Mouse (Mus musculus) G1E (cell line): ENCODE data around the gene Chrnb2. TPM values are rescaled to one million over a fixed set of nuclear protein-coding genes. Genes with fewer than 3 reads are reported as not detected.
"Not testable (repeated sequence)": the region's sequence is repeated elsewhere in the genome, so short reads cannot be mapped to it uniquely, and the experiment has no call there.

Experiments
- ATAC-seq: 2 replicates; pipeline ENCODE4 v1.8.0; 2016; ENCODE audit warnings: mild to moderate bottlenecking; ENCODE audit not compliant: insufficient number of reproducible peaks, poor library complexity, low FRiP score, severe bottlenecking; ENCODE audit errors: extremely low read depth
- DNase-seq: peaks from one replicate; pipeline ENCODE4 v3.0.0; 2012; ENCODE audit warnings: low spot score
- H3K27me3 ChIP-seq: 2 replicates; pipeline ENCODE4 v1.6.1; 2012; ENCODE audit warnings: mild to moderate bottlenecking, low read length, inconsistent platforms; ENCODE audit not compliant: insufficient read depth
- H3K36me3 ChIP-seq: replicated peaks from 2 replicates; pipeline ENCODE3; 2012; ENCODE audit warnings: mild to moderate bottlenecking, inconsistent platforms
- H3K4me1 ChIP-seq: 2 replicates; pipeline ENCODE4 v1.6.1; 2012; ENCODE audit warnings: low read depth, low read length, inconsistent platforms, mixed read lengths; ENCODE audit not compliant: insufficient read depth
- H3K4me3 ChIP-seq: 2 replicates; pipeline ENCODE4 v1.5.1; 2012; ENCODE audit warnings: low read depth, mild to moderate bottlenecking, inconsistent platforms, low read length, moderate library complexity, mixed read lengths
- H3K9me3 ChIP-seq: replicated peaks from 2 replicates; pipeline ENCODE4 v1.6.1; 2012; ENCODE audit warnings: inconsistent platforms
- CTCF ChIP-seq: IDR thresholded peaks from 2 replicates; pipeline ENCODE4 v1.5.1; 2012; ENCODE audit warnings: low read depth, low read length, inconsistent platforms, mixed read lengths
- GATA1 ChIP-seq: IDR thresholded peaks from 2 replicates; pipeline ENCODE4 v1.6.1; 2012; ENCODE audit warnings: borderline replicate concordance, low read length, inconsistent platforms, mixed read lengths
- GATA2 ChIP-seq: IDR thresholded peaks from 2 replicates; pipeline ENCODE4 v1.6.1; 2012; ENCODE audit warnings: low read depth, low read length, inconsistent platforms, borderline replicate concordance
- POLR2AphosphoS5 ChIP-seq: IDR thresholded peaks from 2 replicates; pipeline ENCODE4 v1.6.1; 2012; ENCODE audit warnings: low read depth, low read length, inconsistent platforms; ENCODE audit not compliant: insufficient replicate concordance
- TAL1 ChIP-seq: conservative IDR thresholded peaks from 2 replicates; pipeline ENCODE4 v1.6.1; 2012; ENCODE audit warnings: low read depth, low read length, inconsistent platforms, mixed read lengths
- polyA plus RNA-seq: library from polyadenylated mRNA; stranded (reverse); fragments of >175 nt; gene quantifications from 2 replicates; pipeline ENCODE4 v1.2.3, GENCODE M21; 2012
- total RNA-seq, 2 experiments: library from RNA; stranded (forward) in 1 of 2; stranded (reverse) in 1 of 2; fragments of 200-1000 nt in 1 of 2; fragments of >200 nt in 1 of 2; fragmentation: Nextera tagmentation in 1 of 2; gene quantifications; 2 replicates each; pipeline ENCODE4 v1.2.3; 2014 to 2017

The Chrnb2 gene
- total and polyA plus RNA-seq, 3 experiments = 0.23 to 2.2 (median 1.2) TPM

GRCm38 (mm10) chr3:89807171-89807570 lies 42.7 kb upstream of the Chrnb2 start:
- Histone ChIP-seq H3K36me3 (no peaks in the 10 kb centered on the region), H3K4me1 (peaks cover 13% of the 10 kb centered on the region), H3K27me3 (peaks cover 8% of the 10 kb centered on the region; the same call in 1 of the 2 replicates), H3K4me3 (no peak overlapping the region), H3K9me3 (no peaks in the 10 kb centered on the region)
- DNase-seq (no peak), ATAC-seq (no peak)
- no peak for TF ChIP-seq CTCF

DNA sequence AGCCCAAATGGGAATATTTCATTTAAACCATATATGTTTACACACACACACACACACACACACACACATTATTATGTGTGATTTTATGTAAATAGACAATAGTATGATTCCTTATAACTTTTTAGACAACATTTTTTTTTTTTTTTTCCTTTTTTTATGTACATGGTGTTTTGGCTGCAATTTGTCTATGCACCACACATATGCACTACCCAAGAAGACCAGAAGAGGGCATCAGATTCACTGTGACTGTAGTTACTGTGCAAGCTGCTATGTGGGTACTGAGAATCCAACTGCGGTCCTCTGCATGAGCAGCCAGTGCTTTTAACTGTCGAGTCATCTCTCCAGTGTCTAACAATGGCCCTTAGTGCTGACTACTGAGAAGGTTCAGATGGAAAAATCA lies 42.3 kb upstream of the Chrnb2 start:
- peaks cover 10% of the 10 kb centered on the region; the same call in 1 of the 2 replicates for H3K27me3 ChIP-seq
- H3K4me1 ChIP-seq = peaks cover 13% of the 10 kb centered on the region
- H3K4me3 ChIP-seq = no peak overlapping the region
- DNase-seq (no peak), ATAC-seq (no peak)
- H3K36me3 ChIP-seq = no peaks in the 10 kb centered on the region
- no peaks in the 10 kb centered on the region for H3K9me3 ChIP-seq
- TF ChIP-seq POLR2AphosphoS5 = no peak
- TF ChIP-seq TAL1 = no peak
- TF ChIP-seq GATA1 = no peak
- no peak for TF ChIP-seq CTCF
- no peak for TF ChIP-seq GATA2

DNA sequence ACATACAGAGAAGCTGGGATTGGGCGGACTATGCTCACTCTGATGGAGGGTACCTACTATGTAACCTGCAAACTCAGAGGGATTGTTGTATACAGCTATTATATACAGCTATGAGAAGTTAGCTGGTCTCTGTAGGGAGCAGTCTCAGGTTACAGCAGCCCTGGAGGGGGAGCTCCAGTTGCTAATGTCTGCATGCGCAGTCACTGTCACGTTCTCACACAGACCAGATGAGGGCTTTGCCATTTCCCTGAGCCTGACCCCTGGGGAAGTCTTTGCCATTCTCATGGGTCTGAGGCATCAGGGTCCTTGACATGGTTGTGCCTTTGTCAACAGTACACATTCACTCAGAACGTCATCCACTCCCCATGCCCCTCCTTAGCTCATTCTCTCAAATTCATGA lies 40.7 kb upstream of the Chrnb2 start:
- Histone ChIP-seq H3K27me3 (peaks cover 10% of the 10 kb centered on the region; the same call in 1 of the 2 replicates), H3K4me1 (peaks cover 13% of the 10 kb centered on the region), H3K9me3 (no peaks in the 10 kb centered on the region), H3K4me3 (no peak overlapping the region), H3K36me3 (no peaks in the 10 kb centered on the region)
- DNase-seq (no peak), ATAC-seq (no peak)
- no peak for TF ChIP-seq GATA1
- TF ChIP-seq TAL1 = no peak

DNA sequence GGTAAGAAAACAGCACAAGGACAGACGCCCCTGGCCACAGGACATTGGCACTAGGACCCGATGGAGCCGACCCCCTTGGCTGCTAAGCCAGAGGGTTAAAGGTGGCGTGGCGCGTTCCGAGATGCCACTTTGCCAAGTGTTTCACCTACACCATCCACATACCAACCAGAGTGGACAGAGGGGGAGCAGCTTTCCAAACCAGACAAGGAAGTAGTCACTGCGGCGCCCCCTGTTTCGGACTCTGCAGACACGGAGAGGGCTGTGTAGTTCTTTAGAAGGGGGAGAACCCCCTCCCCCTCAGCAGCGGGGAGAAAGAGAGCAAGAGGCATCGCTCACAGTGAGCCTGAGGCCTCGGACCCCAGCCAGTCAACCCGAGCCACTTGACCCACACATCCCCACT lies 38.4 kb upstream of the Chrnb2 start:
- DNase-seq (no peak), ATAC-seq (no peak)
- H3K9me3 ChIP-seq = no peaks in the 10 kb centered on the region
- H3K36me3 ChIP-seq = no peaks in the 10 kb centered on the region
- H3K27me3 ChIP-seq = peaks cover 10% of the 10 kb centered on the region; the same call in 1 of the 2 replicates
- TF ChIP-seq GATA1 (no peak), GATA2 (no peak), TAL1 (no peak), POLR2AphosphoS5 (no peak), CTCF (no peak)
- H3K4me3 ChIP-seq = no peak overlapping the region
- H3K4me1 ChIP-seq = peaks cover 3% of the 10 kb centered on the region

DNA sequence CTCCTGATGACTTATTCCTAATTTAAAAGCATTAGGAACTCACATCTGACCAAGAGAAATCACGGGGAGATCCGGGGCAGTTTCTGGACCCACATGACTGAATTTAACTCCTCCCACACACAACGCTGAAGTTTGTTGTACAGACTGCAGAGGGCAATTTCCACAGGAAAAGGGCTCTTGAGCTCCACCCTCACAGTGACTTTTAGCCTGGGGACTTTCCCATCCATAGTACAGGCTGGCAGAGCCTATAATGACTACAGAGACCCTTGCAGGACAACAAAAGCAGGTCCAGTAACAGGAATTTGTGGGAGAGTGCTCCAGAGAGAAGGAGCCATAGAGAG lies 37.0 kb upstream of the Chrnb2 start:
- Histone ChIP-seq H3K4me1 (no peaks in the 10 kb centered on the region), H3K4me3 (no peak overlapping the region), H3K27me3 (peaks cover 7% of the 10 kb centered on the region; the same call in 1 of the 2 replicates), H3K9me3 (no peaks in the 10 kb centered on the region), H3K36me3 (no peaks in the 10 kb centered on the region)
- TF ChIP-seq GATA2 = no peak
- TF ChIP-seq TAL1 = no peak
- TF ChIP-seq GATA1 = no peak
- TF ChIP-seq POLR2AphosphoS5 = no peak
- no peak for TF ChIP-seq CTCF
- DNase-seq (no peak), ATAC-seq (no peak)

DNA sequence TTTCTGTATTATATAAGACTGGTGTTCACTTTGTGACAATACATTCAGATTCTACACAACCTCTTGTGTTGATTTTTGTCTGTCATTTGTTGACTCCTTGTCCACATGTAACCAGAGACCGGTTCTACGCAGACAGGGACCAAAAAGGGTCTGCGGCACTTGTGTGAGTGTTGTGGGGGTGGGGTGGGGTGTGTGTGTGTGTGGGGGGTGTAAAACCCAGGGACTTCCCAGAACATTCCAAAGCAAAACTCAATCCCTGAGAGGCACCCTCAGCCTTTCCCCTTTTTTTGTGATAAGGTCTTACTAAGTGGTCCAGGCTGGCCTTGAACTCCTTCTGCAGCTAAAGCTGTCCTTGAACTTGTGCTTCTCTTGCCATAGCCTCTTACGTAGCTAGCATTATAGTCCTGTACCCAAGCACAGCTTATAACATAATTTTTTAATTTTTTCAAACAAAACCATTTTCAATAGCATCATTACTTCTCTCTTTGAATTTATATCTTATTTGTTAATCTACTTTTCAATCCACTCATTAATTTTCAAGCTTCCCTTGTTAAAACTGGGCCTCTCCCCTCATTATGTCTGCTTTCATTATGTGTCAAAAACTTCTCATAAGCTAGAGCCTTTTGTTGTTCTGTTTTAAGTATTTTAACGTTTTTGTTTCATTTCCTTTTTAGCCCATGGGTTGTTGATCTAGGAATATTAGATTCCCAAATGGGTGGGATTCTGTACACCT lies 36.5 kb upstream of the Chrnb2 start:
- ATAC-seq = no peak
- Histone ChIP-seq H3K4me3 (no peak overlapping the region), H3K27me3 (peaks cover 7% of the 10 kb centered on the region; the same call in 1 of the 2 replicates), H3K9me3 (no peaks in the 10 kb centered on the region), H3K4me1 (no peaks in the 10 kb centered on the region), H3K36me3 (no peaks in the 10 kb centered on the region)
- no peak for TF ChIP-seq GATA2
- TF ChIP-seq CTCF = no peak
- no peak for TF ChIP-seq TAL1
- TF ChIP-seq POLR2AphosphoS5 = no peak
- TF ChIP-seq GATA1 = no peak
- no peak for DNase-seq

GRCm38 (mm10) chr3:89800078-89800477 lies 35.6 kb upstream of the Chrnb2 start:
- peaks cover 12% of the 10 kb centered on the region for H3K27me3 ChIP-seq
- not testable (repeated sequence) for H3K4me3 ChIP-seq, H3K9me3 ChIP-seq, DNase-seq, H3K4me1 ChIP-seq, ATAC-seq, H3K36me3 ChIP-seq
